Mouse (Mus musculus) inflammation-experienced regulatory T-cells (primary cell): Measurements from ENCODE around the gene S100a7a. TPM values are rescaled to one million over a fixed set of nuclear protein-coding genes. Genes with fewer than 3 reads are reported as not detected.

Experiments
- polyA plus RNA-seq, 2 experiments: library from polyadenylated mRNA; unstranded; fragments of 100-300 nt; shearing (Covaris generic); gene quantifications; one replicate each; pipeline ENCODE4 v1.2.1; 2017

S100a7a gene
- 1 to 10 TPM in 1 of 2 experiments, under 1 TPM in 1; 0.57 to 2.1 TPM for polyA plus RNA-seq

GRCm38 (mm10) chr3:90653717-90654116 is at the start of gene S100a7a:
Gene S100a7a (plus strand): TSS chr3:90654017.

GRCm38 (mm10) chr3:90608223-90608622 is 45.6 kb upstream of the S100a7a start, which contains the start of gene S100a5:
Gene S100a5 (plus strand): TSS chr3:90608523.

GRCm38 (mm10) chr3:90612728-90613291 is 41.0 kb upstream of the S100a7a start, which contains the start of gene S100a6:
Gene S100a6 (plus strand): TSS chr3:90612882.

GRCm38 (mm10) chr3:90668846-90669245 is 15.0 kb downstream of the S100a7a start, which contains the start of gene S100a8:
Gene S100a8 (plus strand): TSS chr3:90668978.

GRCm38 (mm10) chr3:90695613-90696012 is 41.8 kb downstream of the S100a7a start, which contains the start of gene S100a9:
Gene S100a9 (minus strand): TSS chr3:90695721.

Other genes starting within 250 kb of the S100a7a start
- gene Ints3, start 220.4 kb upstream of the S100a7a start, polyA plus RNA-seq = 10 to 100 TPM; 32.8 to 39.6 TPM
- gene Npr1, start 188.2 kb upstream of the S100a7a start, polyA plus RNA-seq = not detected
- 100 to 1,000 TPM in 1 of 2 experiments, 10 to 100 TPM in 1; 93.1 to 102 TPM for gene Ilf2, start 177.9 kb upstream of the S100a7a start, polyA plus RNA-seq
- 10 to 100 TPM; 97.5 to 99.8 TPM for gene Snapin, start 163.0 kb upstream of the S100a7a start, polyA plus RNA-seq
- 100 to 1,000 TPM; 161 to 182 TPM for gene Chtop, start 144.5 kb upstream of the S100a7a start, polyA plus RNA-seq
- gene S100a1, start 139.6 kb upstream of the S100a7a start, polyA plus RNA-seq = 1 to 10 TPM; 1.7 to 4.3 TPM
- 100 to 1,000 TPM; 158 to 169 TPM for gene S100a13, start 139.6 kb upstream of the S100a7a start, polyA plus RNA-seq
- gene S100a14, start 127.2 kb upstream of the S100a7a start, polyA plus RNA-seq = under 1 TPM in 1 of 2 experiments, not detected in 1; 0.40 TPM
- 1 to 10 TPM in 1 of 2 experiments, under 1 TPM in 1; 0.67 to 1.1 TPM for gene S100a16, start 116.8 kb upstream of the S100a7a start, polyA plus RNA-seq
- 1 to 10 TPM in 1 of 2 experiments, under 1 TPM in 1; 0.83 to 2.9 TPM for gene S100a3, start 93.4 kb upstream of the S100a7a start, polyA plus RNA-seq
- gene S100a2, start 63.8 kb upstream of the S100a7a start, polyA plus RNA-seq = not detected
- not detected for gene Gm42674, start 52.1 kb upstream of the S100a7a start, polyA plus RNA-seq
- gene S100a4, start 50.2 kb upstream of the S100a7a start, polyA plus RNA-seq = 100 to 1,000 TPM; 106 to 233 TPM
- under 1 TPM in 1 of 2 experiments, not detected in 1; 0.40 TPM for gene S100a5, start 45.5 kb upstream of the S100a7a start, polyA plus RNA-seq
- 100 to 1,000 TPM; 312 to 419 TPM for gene S100a6, start 41.1 kb upstream of the S100a7a start, polyA plus RNA-seq
- not detected for gene S100a8, start 15.0 kb downstream of the S100a7a start, polyA plus RNA-seq
- gene S100a9, start 41.7 kb downstream of the S100a7a start, polyA plus RNA-seq = not detected
- not detected for gene Pglyrp4, start 72.9 kb downstream of the S100a7a start, polyA plus RNA-seq
- not detected for gene Gm5849, start 123.9 kb downstream of the S100a7a start, polyA plus RNA-seq